Mouse (Mus musculus) bone marrow, adult 2 months (tissue): ENCODE data around the gene Gm45337. TPM values are rescaled to one million over a fixed set of nuclear protein-coding genes. Genes with fewer than 3 reads are reported as not detected.
"Not testable (repeated sequence)": the region's sequence is repeated elsewhere in the genome, so short reads cannot be mapped to it uniquely, and the experiment has no call there.

Experiments
- H3K27ac ChIP-seq: fragments of 200-500 bp; 2 replicates; pipeline ENCODE4 v1.5.1; 2012; ENCODE audit warnings: low read depth, mild to moderate bottlenecking, control low read depth, inconsistent platforms, low read length; ENCODE audit not compliant: control insufficient read depth, poor library complexity, insufficient read depth
- H3K4me1 ChIP-seq: fragments of 200-500 bp; 2 replicates; pipeline ENCODE4 v1.6.1; 2011; ENCODE audit warnings: low read length; ENCODE audit not compliant: control insufficient read depth, insufficient read depth
- H3K4me3 ChIP-seq: fragments of 200-500 bp; replicated peaks from 2 replicates; pipeline ENCODE3; 2011; ENCODE audit warnings: mild to moderate bottlenecking, low read depth, low read length, control low read depth; ENCODE audit not compliant: control insufficient read depth
- CTCF ChIP-seq: fragments of 200-500 bp; IDR thresholded peaks from 2 replicates; pipeline ENCODE4 v1.5.1; 2011; ENCODE audit warnings: low read length, control low read depth; ENCODE audit not compliant: control insufficient read depth, insufficient read depth
- POLR2A ChIP-seq: fragments of 200-500 bp; IDR thresholded peaks from 2 replicates; pipeline ENCODE4 v1.6.1; 2011; ENCODE audit warnings: low read depth, mild to moderate bottlenecking, control low read depth, low read length, borderline replicate concordance; ENCODE audit not compliant: control insufficient read depth
- WGBS: fragments of 180-500 bp; shearing (Covaris S2); methylation state at CpG from one replicate; pipeline ENCODE4 v1.1.7; 2018; 5-methylcytosine and 5-hydroxymethylcytosine counted together
- polyA plus RNA-seq: library from polyadenylated mRNA; stranded (reverse); fragments of >200 nt; gene quantifications from 2 replicates; pipeline ENCODE4 v1.2.4, GENCODE M21; 2011; ENCODE audit warnings: low replicate concordance; ENCODE audit not compliant: missing spikeins, insufficient read depth, insufficient read length

Gm45337 gene
- polyA plus RNA-seq, 1 experiment = not detected

- TF ChIP-seq POLR2A (no peak), CTCF (no peak)
- 2% methylated on average over 1 of the region's 1 CpGs for WGBS
- no peak overlapping the region for H3K4me3 ChIP-seq
- no peak overlapping the region for H3K27ac ChIP-seq
- H3K4me1 ChIP-seq = no peaks in the 10 kb centered on the region
Measured at GRCm38 (mm10) chr7:142155308-142155707, 10.9 kb upstream of the Gm45337 start.

GRCm38 (mm10) chr7:142152191-142152590 lies 7.8 kb upstream of the Gm45337 start:
- no peaks in the 10 kb centered on the region for H3K4me1 ChIP-seq
- TF ChIP-seq POLR2A = no peak
- TF ChIP-seq CTCF = no peak
- no peak overlapping the region for H3K4me3 ChIP-seq
- WGBS = 76% methylated on average over 4 of the region's 4 CpGs
- no peak overlapping the region for H3K27ac ChIP-seq

GRCm38 (mm10) chr7:142148633-142149032 lies 4.2 kb upstream of the Gm45337 start:
- H3K27ac ChIP-seq = no peak overlapping the region
- no peak overlapping the region for H3K4me3 ChIP-seq
- TF ChIP-seq CTCF (no peak), POLR2A (no peak)
- no peaks in the 10 kb centered on the region for H3K4me1 ChIP-seq

- no peaks in the 10 kb centered on the region for H3K4me1 ChIP-seq
- no peak for TF ChIP-seq CTCF
- no peak for TF ChIP-seq POLR2A
- 5% methylated on average over 1 of the region's 1 CpGs for WGBS
Measured at GRCm38 (mm10) chr7:142146033-142146432, 1.6 kb upstream of the Gm45337 start.

GRCm38 (mm10) chr7:142145413-142145940 lies 1.1 kb upstream of the Gm45337 start:
- H3K4me3 ChIP-seq = no peak overlapping the region
- H3K4me1 ChIP-seq = no peaks in the 10 kb centered on the region
- TF ChIP-seq POLR2A (no peak), CTCF (no peak)
- WGBS = 71% methylated on average over 4 of the region's 4 CpGs
- H3K27ac ChIP-seq = no peak overlapping the region

More at GRCm38 (mm10) chr7:142146033-142146432, 1.6 kb upstream of the Gm45337 start:
- Histone ChIP-seq H3K27ac (no peak overlapping the region), H3K4me3 (no peak overlapping the region)

GRCm38 (mm10) chr7:142143506-142144010 lies 849 bp downstream of the Gm45337 start:
- H3K4me1 ChIP-seq, H3K4me3 ChIP-seq, H3K27ac ChIP-seq: not testable (repeated sequence)
- 0% methylated on average over 1 of the region's 1 CpGs for WGBS

- WGBS = 0% methylated on average over 1 of the region's 1 CpGs
- TF ChIP-seq POLR2A (no peak), CTCF (no peak)
Measured at GRCm38 (mm10) chr7:142140696-142141095, 3.7 kb downstream of the Gm45337 start.

GRCm38 (mm10) chr7:142135934-142136333 lies 8.5 kb downstream of the Gm45337 start, which contains the start of gene Gm39115:
Gene Gm39115, minus strand, starts transcription at chr7:142136034.
- not testable (repeated sequence) for H3K27ac ChIP-seq, H3K4me3 ChIP-seq, H3K4me1 ChIP-seq
- WGBS = 4% methylated on average over 2 of the region's 2 CpGs

More at GRCm38 (mm10) chr7:142140696-142141095, 3.7 kb downstream of the Gm45337 start:
- Histone ChIP-seq H3K4me3 (no peak overlapping the region), H3K4me1 (no peaks in the 10 kb centered on the region), H3K27ac (no peak overlapping the region)
